15 mouse cellular contexts compared by ENCODE assay signal in genomic region chr4:142441045-142441444, GRCm38 (mm10).
A peak's percentile ranks its signal among the peaks of the same experiment; 100 is the strongest.
DNase-seq lines count a peak whose midpoint lies in the region; ATAC-seq and TF ChIP-seq lines count a peak whose summit lies in the region.
"Had no signal": no experiment of that assay in that cellular context is flagged by ENCODE, and none has a peak within 500 bp of the region (broad histone marks: within the 10 kb centered on the region; RNA-seq: fewer than 3 reads in every experiment).

No protein-coding gene starts in this region.

- no peaks in the 10 kb centered on the region for H3K9me3 ChIP-seq in limb, embryonic 14.5 days (ENCODE audit: control insufficient read depth, low read length)
- H3K9me3 ChIP-seq in limb, embryonic 10.5 days (replicated peaks): no peaks in the 10 kb centered on the region

- no peak overlapping the region for H3K4me3 ChIP-seq in limb, embryonic 14.5 days (replicated peaks; ENCODE audit: low read length)
- H3K4me3 ChIP-seq in limb, embryonic 10.5 days: no peak overlapping the region
- no peak overlapping the region for H3K4me3 ChIP-seq in left cerebral cortex, adult 2 months
- H3K4me3 ChIP-seq: heart, adult 2 months had no signal

- TF ChIP-seq POLR2A in limb, embryonic 14.5 days (IDR thresholded peaks at IDR 0.05; ENCODE audit: borderline replicate concordance, extremely low read depth, insufficient read depth, insufficient read length): no peak

- 0 out of 2 replicates have a peak overlapping the region, but pooled peaks have one; percentile 2 for H3K9ac ChIP-seq in limb, embryonic 14.5 days (ENCODE audit: low read depth, low read length, severe bottlenecking)
- H3K9ac ChIP-seq: liver, embryonic 14.5 days had no signal

- intact Hi-C loops in left cerebral cortex, adult 2 months (cut with DNase I): no loop called here

- H3K27ac ChIP-seq in limb, embryonic 14.5 days (replicated peaks; ENCODE audit: low read depth, low read length): no peak overlapping the region
- H3K27ac ChIP-seq in limb, embryonic 10.5 days: no peak overlapping the region
- no peak overlapping the region for H3K27ac ChIP-seq in left cerebral cortex, adult 2 months
- H3K27ac ChIP-seq: heart, adult 2 months; liver, embryonic 14.5 days had no signal

- H3K4me2 ChIP-seq in limb, embryonic 14.5 days (replicated peaks; ENCODE audit: low read depth, low read length, severe bottlenecking): no peak overlapping the region

- peak; percentile 17 for DNase-seq in limb, embryonic 14.5 days (ENCODE audit: low spot score)
- DNase-seq in limb, embryonic 10.5 days (ENCODE audit: low spot score): no peak
- DNase-seq in adrenal gland, adult 8-10 months: peak; percentile 64
- DNase-seq in fat pad, adult 2 months (ENCODE audit: extremely low read depth, low read depth, low spot score): peak; percentile 16
- peak; percentile 31 for DNase-seq in ovary, postnatal 14 days (ENCODE audit: low spot score)
- DNase-seq in spleen, adult 12 weeks (ENCODE audit: low spot score): no peak
- DNase-seq in left cerebral cortex, adult 2 months (ENCODE audit: extremely low spot score in 1 of 2, low spot score in 2 of 2): no peak
- DNase-seq: cerebellum, postnatal 10 days; kidney, postnatal 14 days; left cerebral cortex, postnatal 4 days; spleen, adult 18-20 months had no signal

- no peak for TF ChIP-seq CTCF in left cerebral cortex, adult 2 months (IDR thresholded peaks at IDR 0.05)

- H3K4me1 ChIP-seq in limb, embryonic 14.5 days (ENCODE audit: control insufficient read depth, insufficient read depth, low read length): peaks cover 13% of the 10 kb centered on the region; the same call in 1 of the 2 replicates
- peaks cover 12% of the 10 kb centered on the region for H3K4me1 ChIP-seq in limb, embryonic 10.5 days

- H3K36me3 ChIP-seq in limb, embryonic 14.5 days (ENCODE audit: control insufficient read depth, insufficient read depth, low read length): no peaks in the 10 kb centered on the region
- no peaks in the 10 kb centered on the region for H3K36me3 ChIP-seq in limb, embryonic 10.5 days

- no peak for ATAC-seq in limb, embryonic 14.5 days (ENCODE audit: low FRiP score, low read depth)
- ATAC-seq: activated CD4-positive, CD25-positive, alpha-beta regulatory T cell, adult 4 months; CD4-positive, CD25-positive, alpha-beta regulatory T cell, adult 4 months had no signal

- no peaks in the 10 kb centered on the region for H3K27me3 ChIP-seq in limb, embryonic 14.5 days (ENCODE audit: control insufficient read depth, insufficient read depth, low read length)
- no peaks in the 10 kb centered on the region for H3K27me3 ChIP-seq in limb, embryonic 10.5 days (ENCODE audit: low read depth, poor library complexity, severe bottlenecking)

- 81% methylated on average over 11 of the region's 11 CpGs for WGBS in limb, embryonic 14.5 days
- WGBS in limb, embryonic 10.5 days: 95% methylated on average over 11 of the region's 11 CpGs

Comparison
In these comparisons a context has a peak if more than half of its experiments do, and no peak if none do; other contexts are left out.
1. DNase-seq: peak in limb, embryonic 14.5 days (single experiment), adrenal gland, adult 8-10 months (single experiment), fat pad, adult 2 months (single experiment) and ovary, postnatal 14 days (single experiment); none in limb, embryonic 10.5 days (single experiment), spleen, adult 12 weeks (single experiment) and left cerebral cortex, adult 2 months (0 of 2).